Mouse (Mus musculus): ENCODE measurements around the gene Adgrf1. TPM values are rescaled to one million over a fixed set of nuclear protein-coding genes. Genes with fewer than 3 reads are reported as not detected.
A peak's percentile ranks its signal among the peaks of the same experiment; 100 is the strongest.

Gene Adgrf1
- polyA plus RNA-seq, 2 experiments: 0.08 TPM; not detected in 1

GRCm38 (mm10) chr17:43236656-43237250 lies 33.4 kb upstream of the Adgrf1 start:
- Histone ChIP-seq H3K4me2 (replicated peaks; ENCODE audit: low read depth, low read length, severe bottlenecking) (no peak overlapping the region), H3K4me3 (replicated peaks; ENCODE audit: low read length) (no peak overlapping the region), H3K27me3 (ENCODE audit: control insufficient read depth, insufficient read depth, low read length) (no peaks in the 10 kb centered on the region), H3K4me1 (ENCODE audit: control insufficient read depth, insufficient read depth, low read length) (peaks cover 8% of the 10 kb centered on the region; the same call in 1 of the 2 replicates), H3K27ac (replicated peaks; ENCODE audit: low read depth, low read length) (no peak overlapping the region), H3K9ac (ENCODE audit: low read depth, low read length, severe bottlenecking) (no peak overlapping the region), H3K36me3 (ENCODE audit: control insufficient read depth, insufficient read depth, low read length) (no peaks in the 10 kb centered on the region), H3K9me3 (ENCODE audit: control insufficient read depth, low read length) (no peaks in the 10 kb centered on the region)
- ATAC-seq (ENCODE audit: low FRiP score, low read depth): no peak
- no peak for TF ChIP-seq POLR2A (IDR thresholded peaks at IDR 0.05; ENCODE audit: borderline replicate concordance, extremely low read depth, insufficient read depth, insufficient read length)
- WGBS: 78% methylated on average over 14 of the region's 14 CpGs
- no peak for DNase-seq (ENCODE audit: low spot score)

- ATAC-seq (ENCODE audit: low FRiP score, low read depth) (no peak), DNase-seq (ENCODE audit: low spot score) (no peak)
- no peak overlapping the region for H3K4me3 ChIP-seq (replicated peaks; ENCODE audit: low read length)
- TF ChIP-seq POLR2A (IDR thresholded peaks at IDR 0.05; ENCODE audit: borderline replicate concordance, extremely low read depth, insufficient read depth, insufficient read length): no peak
- H3K36me3 ChIP-seq (ENCODE audit: control insufficient read depth, insufficient read depth, low read length): no peaks in the 10 kb centered on the region
- H3K4me1 ChIP-seq (ENCODE audit: control insufficient read depth, insufficient read depth, low read length): peaks cover 5% of the 10 kb centered on the region; the same call in 1 of the 2 replicates
- H3K4me2 ChIP-seq (replicated peaks; ENCODE audit: low read depth, low read length, severe bottlenecking): no peak overlapping the region
- H3K27ac ChIP-seq (replicated peaks; ENCODE audit: low read depth, low read length): no peak overlapping the region
- WGBS: 73% methylated on average over 6 of the region's 6 CpGs
- no peak overlapping the region for H3K9ac ChIP-seq (ENCODE audit: low read depth, low read length, severe bottlenecking)
- H3K27me3 ChIP-seq (ENCODE audit: control insufficient read depth, insufficient read depth, low read length): no peaks in the 10 kb centered on the region
- no peaks in the 10 kb centered on the region for H3K9me3 ChIP-seq (ENCODE audit: control insufficient read depth, low read length)
Observed at GRCm38 (mm10) chr17:43239035-43239434, 31.1 kb upstream of the Adgrf1 start.

GRCm38 (mm10) chr17:43241134-43241533 lies 29.0 kb upstream of the Adgrf1 start:
- Histone ChIP-seq H3K27ac (replicated peaks; ENCODE audit: low read depth, low read length) (no peak overlapping the region), H3K4me1 (ENCODE audit: control insufficient read depth, insufficient read depth, low read length) (peaks cover 5% of the 10 kb centered on the region; the same call in 1 of the 2 replicates), H3K9me3 (ENCODE audit: control insufficient read depth, low read length) (no peaks in the 10 kb centered on the region), H3K4me3 (replicated peaks; ENCODE audit: low read length) (no peak overlapping the region), H3K27me3 (ENCODE audit: control insufficient read depth, insufficient read depth, low read length) (no peaks in the 10 kb centered on the region), H3K9ac (ENCODE audit: low read depth, low read length, severe bottlenecking) (no peak overlapping the region), H3K4me2 (replicated peaks; ENCODE audit: low read depth, low read length, severe bottlenecking) (no peak overlapping the region), H3K36me3 (ENCODE audit: control insufficient read depth, insufficient read depth, low read length) (no peaks in the 10 kb centered on the region)
- peak; percentile 65 for ATAC-seq (ENCODE audit: low FRiP score, low read depth)
- TF ChIP-seq POLR2A (IDR thresholded peaks at IDR 0.05; ENCODE audit: borderline replicate concordance, extremely low read depth, insufficient read depth, insufficient read length): no peak
- peak; percentile 70 for DNase-seq (ENCODE audit: low spot score)
- 36% methylated on average over 10 of the region's 10 CpGs for WGBS

- Histone ChIP-seq H3K4me3 (replicated peaks; ENCODE audit: low read length) (no peak overlapping the region), H3K27me3 (ENCODE audit: control insufficient read depth, insufficient read depth, low read length) (no peaks in the 10 kb centered on the region), H3K4me2 (replicated peaks; ENCODE audit: low read depth, low read length, severe bottlenecking) (no peak overlapping the region), H3K36me3 (ENCODE audit: control insufficient read depth, insufficient read depth, low read length) (no peaks in the 10 kb centered on the region), H3K9me3 (ENCODE audit: control insufficient read depth, low read length) (no peaks in the 10 kb centered on the region), H3K4me1 (ENCODE audit: control insufficient read depth, insufficient read depth, low read length) (peaks cover 5% of the 10 kb centered on the region; the same call in 1 of the 2 replicates), H3K9ac (ENCODE audit: low read depth, low read length, severe bottlenecking) (no peak overlapping the region), H3K27ac (replicated peaks; ENCODE audit: low read depth, low read length) (no peak overlapping the region)
- 76% methylated on average over 3 of the region's 3 CpGs for WGBS
- TF ChIP-seq POLR2A (IDR thresholded peaks at IDR 0.05; ENCODE audit: borderline replicate concordance, extremely low read depth, insufficient read depth, insufficient read length): no peak
- no peak for ATAC-seq (ENCODE audit: low FRiP score, low read depth)
- DNase-seq (ENCODE audit: low spot score): no peak
Observed at GRCm38 (mm10) chr17:43242609-43243008, 27.5 kb upstream of the Adgrf1 start.

- no peak for TF ChIP-seq POLR2A (IDR thresholded peaks at IDR 0.05; ENCODE audit: borderline replicate concordance, extremely low read depth, insufficient read depth, insufficient read length)
- Histone ChIP-seq H3K9me3 (ENCODE audit: control insufficient read depth, low read length) (no peaks in the 10 kb centered on the region), H3K4me3 (replicated peaks; ENCODE audit: low read length) (no peak overlapping the region), H3K27me3 (ENCODE audit: control insufficient read depth, insufficient read depth, low read length) (no peaks in the 10 kb centered on the region), H3K9ac (ENCODE audit: low read depth, low read length, severe bottlenecking) (no peak overlapping the region), H3K36me3 (ENCODE audit: control insufficient read depth, insufficient read depth, low read length) (no peaks in the 10 kb centered on the region), H3K4me1 (ENCODE audit: control insufficient read depth, insufficient read depth, low read length) (peaks cover 9% of the 10 kb centered on the region), H3K4me2 (replicated peaks; ENCODE audit: low read depth, low read length, severe bottlenecking) (no peak overlapping the region), H3K27ac (replicated peaks; ENCODE audit: low read depth, low read length) (no peak overlapping the region)
- ATAC-seq (ENCODE audit: low FRiP score, low read depth) (no peak), DNase-seq (ENCODE audit: low spot score) (no peak)
- 82% methylated on average over 6 of the region's 6 CpGs for WGBS
Observed at GRCm38 (mm10) chr17:43245364-43245763, 24.8 kb upstream of the Adgrf1 start.

All from limb, embryonic 14.5 days (tissue).